Mouse (Mus musculus): ENCODE measurements around the gene Lrig3. TPM values are rescaled to one million over a fixed set of nuclear protein-coding genes. Genes with fewer than 3 reads are reported as not detected.

The Lrig3 gene
- polyA plus RNA-seq, 1 experiment, result 8.0 TPM

DNA sequence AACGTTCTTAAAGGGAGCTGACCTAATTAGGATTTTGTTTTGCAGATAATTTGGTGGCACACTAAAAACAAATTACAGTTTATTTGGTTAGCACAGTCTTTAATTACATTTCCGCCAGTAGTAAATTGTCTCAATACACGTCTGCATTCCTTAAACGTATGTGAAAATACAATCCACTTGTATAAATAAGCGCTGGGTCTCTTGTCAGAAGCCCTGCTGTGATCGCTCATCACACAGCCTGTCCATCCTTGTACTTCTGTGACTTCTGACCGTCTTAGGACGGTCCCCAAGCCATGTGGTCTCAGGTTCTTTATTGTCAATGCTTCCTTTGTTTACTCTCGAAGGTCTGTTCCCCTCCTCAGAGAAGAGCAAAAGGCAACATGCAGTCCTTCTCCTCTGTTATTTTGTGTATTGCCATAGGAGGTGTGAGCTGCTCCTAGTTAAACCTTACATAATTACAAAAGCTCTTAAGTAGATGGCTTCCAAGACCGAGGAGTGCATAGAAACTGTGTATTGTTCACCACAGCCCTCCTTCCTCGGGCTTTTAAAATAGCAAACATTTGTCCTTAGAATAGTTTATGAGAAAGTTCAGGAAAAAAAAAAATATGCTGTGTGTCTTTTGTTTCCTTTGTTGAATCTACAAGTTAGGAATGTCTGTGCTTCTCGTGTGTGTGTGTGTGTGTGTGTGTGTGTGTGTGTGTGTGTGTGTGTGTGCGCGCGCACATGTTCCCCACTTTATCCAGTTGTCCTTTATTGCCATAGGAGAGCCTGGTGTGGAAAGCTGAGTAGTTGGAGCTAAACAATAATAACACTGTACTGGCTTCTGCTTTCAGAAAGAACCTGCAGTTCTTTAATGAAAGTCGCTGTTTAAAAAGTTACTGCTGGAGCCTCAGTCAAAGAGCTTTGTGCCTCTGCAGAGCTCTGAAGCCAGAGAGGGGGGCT lies 2.5 kb downstream of the Lrig3 start:
- Histone ChIP-seq H3ac (ENCODE audit: control insufficient read depth, insufficient read length) (no peak overlapping the region), H3K4me2 (ENCODE audit: low read depth) (peak overlapping the region; percentile 92), H3K27me3 (ENCODE audit: control insufficient read depth, insufficient read depth, insufficient read length) (no peaks in the 10 kb centered on the region), H3K4me3 (peak overlapping the region; percentile 77), H3K36me3 (ENCODE audit: control insufficient read depth, insufficient read depth) (peaks cover 7% of the 10 kb centered on the region), H3K79me2 (ENCODE audit: control insufficient read depth, insufficient read depth) (peaks cover 68% of the 10 kb centered on the region)
- TF ChIP-seq SRF (IDR thresholded peaks at IDR 0.05; ENCODE audit: control insufficient read depth, insufficient read length, low read depth) (no peak), USF1 (IDR thresholded peaks at IDR 0.05; ENCODE audit: low read depth) (no peak), E2F4 (IDR thresholded peaks at IDR 0.05; ENCODE audit: insufficient read depth) (no peak), TCF12 (IDR thresholded peaks at IDR 0.05; ENCODE audit: insufficient read depth, poor library complexity, severe bottlenecking) (no peak), POLR2AphosphoS2 (IDR thresholded peaks at IDR 0.05; ENCODE audit: insufficient read length, low read depth) (no peak), TCF3 (IDR thresholded peaks at IDR 0.05; ENCODE audit: insufficient read length, low read depth) (no peak)

DNA sequence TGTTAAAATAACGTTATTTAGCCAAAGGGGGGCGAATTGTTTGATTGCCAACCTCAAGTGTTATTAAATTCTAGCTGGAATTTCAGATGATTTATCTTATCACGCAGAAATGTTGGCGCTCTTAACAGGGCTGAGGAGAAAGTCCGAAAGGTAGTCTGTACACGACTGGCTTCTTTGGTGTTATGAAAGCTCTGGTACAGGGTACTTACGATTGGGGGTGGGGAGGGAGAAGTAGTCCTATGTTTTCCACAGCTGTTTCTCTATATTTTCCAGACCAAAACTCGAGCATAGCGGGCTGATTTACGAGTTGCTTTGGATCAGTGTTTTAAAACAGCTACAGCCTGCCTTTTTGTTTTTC lies 3.1 kb downstream of the Lrig3 start:
- no peak overlapping the region for H3ac ChIP-seq (ENCODE audit: control insufficient read depth, insufficient read length)
- H3K27me3 ChIP-seq (ENCODE audit: control insufficient read depth, insufficient read depth, insufficient read length), result no peaks in the 10 kb centered on the region
- peak overlapping the region; percentile 77 for H3K4me3 ChIP-seq
- H3K4me2 ChIP-seq (ENCODE audit: low read depth), result peak overlapping the region; percentile 92
- no peak for TF ChIP-seq POLR2AphosphoS2 (IDR thresholded peaks at IDR 0.05; ENCODE audit: insufficient read length, low read depth)
- no peak for TF ChIP-seq MYOG (IDR thresholded peaks at IDR 0.05; ENCODE audit: control insufficient read depth in 1 of 3, insufficient read depth in 1 of 3, insufficient read length in 2 of 3, low read depth in 2 of 3)
- no peak for TF ChIP-seq REST (IDR thresholded peaks at IDR 0.05; ENCODE audit: insufficient read depth, insufficient read length)
- no peak for TF ChIP-seq TCF12 (IDR thresholded peaks at IDR 0.05; ENCODE audit: insufficient read depth, poor library complexity, severe bottlenecking)
- TF ChIP-seq E2F4 (IDR thresholded peaks at IDR 0.05; ENCODE audit: insufficient read depth), result no peak
- TF ChIP-seq CEBPB (IDR thresholded peaks at IDR 0.05; ENCODE audit: insufficient read depth, poor library complexity, severe bottlenecking), result no peak
- TF ChIP-seq MAX (IDR thresholded peaks at IDR 0.05; ENCODE audit: low read depth), result no peak
- no peak for TF ChIP-seq MYOD1 (IDR thresholded peaks at IDR 0.05; ENCODE audit: control insufficient read depth in 1 of 3, insufficient read length in 2 of 3, low read depth in 2 of 3)
- TF ChIP-seq TCF3 (IDR thresholded peaks at IDR 0.05; ENCODE audit: insufficient read length, low read depth), result no peak
- peaks cover 7% of the 10 kb centered on the region for H3K36me3 ChIP-seq (ENCODE audit: control insufficient read depth, insufficient read depth)
- H3K79me2 ChIP-seq (ENCODE audit: control insufficient read depth, insufficient read depth), result peaks cover 71% of the 10 kb centered on the region

DNA sequence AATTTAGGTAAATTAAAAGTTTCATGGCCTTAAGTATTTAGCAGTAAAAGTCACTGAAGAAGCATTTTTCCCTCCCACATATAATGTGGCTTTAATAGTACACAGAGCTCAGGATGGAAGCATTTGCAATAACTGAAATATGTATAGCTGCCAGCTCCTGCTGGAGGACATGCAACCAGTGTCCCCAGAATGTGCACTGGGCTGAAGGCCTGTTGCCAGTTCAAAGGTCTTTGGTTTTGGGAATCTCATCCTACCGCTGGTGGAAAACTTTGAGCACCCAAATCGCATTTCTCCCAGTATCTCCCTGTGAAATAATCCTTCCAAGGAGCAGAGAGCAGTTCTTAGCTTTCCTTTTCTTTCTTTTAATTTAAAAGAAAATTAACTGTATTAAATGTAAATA lies 4.1 kb downstream of the Lrig3 start:
- H3K4me2 ChIP-seq (ENCODE audit: low read depth), result peak overlapping the region; percentile 92
- peaks cover 7% of the 10 kb centered on the region for H3K36me3 ChIP-seq (ENCODE audit: control insufficient read depth, insufficient read depth)
- no peak for TF ChIP-seq MAX (IDR thresholded peaks at IDR 0.05; ENCODE audit: low read depth)
- TF ChIP-seq E2F4 (IDR thresholded peaks at IDR 0.05; ENCODE audit: insufficient read depth), result no peak
- TF ChIP-seq POLR2AphosphoS2 (IDR thresholded peaks at IDR 0.05; ENCODE audit: insufficient read length, low read depth), result no peak
- no peak for TF ChIP-seq SRF (IDR thresholded peaks at IDR 0.05; ENCODE audit: control insufficient read depth, insufficient read length, low read depth)
- no peak for TF ChIP-seq TCF12 (IDR thresholded peaks at IDR 0.05; ENCODE audit: insufficient read depth, poor library complexity, severe bottlenecking)
- TF ChIP-seq USF1 (IDR thresholded peaks at IDR 0.05; ENCODE audit: low read depth), result no peak
- no peak for TF ChIP-seq REST (IDR thresholded peaks at IDR 0.05; ENCODE audit: insufficient read depth, insufficient read length)
- no peak for TF ChIP-seq MYOG (IDR thresholded peaks at IDR 0.05; ENCODE audit: control insufficient read depth in 1 of 3, insufficient read depth in 1 of 3, insufficient read length in 2 of 3, low read depth in 2 of 3)
- TF ChIP-seq TCF3 (IDR thresholded peaks at IDR 0.05; ENCODE audit: insufficient read length, low read depth), result no peak
- no peak for TF ChIP-seq CEBPB (IDR thresholded peaks at IDR 0.05; ENCODE audit: insufficient read depth, poor library complexity, severe bottlenecking)
- no peak for TF ChIP-seq POLR2A (IDR thresholded peaks at IDR 0.05; ENCODE audit: insufficient read length, low read depth)
- TF ChIP-seq MYOD1 (IDR thresholded peaks at IDR 0.05; ENCODE audit: control insufficient read depth in 1 of 3, insufficient read length in 2 of 3, low read depth in 2 of 3), result no peak
- H3K27me3 ChIP-seq (ENCODE audit: control insufficient read depth, insufficient read depth, insufficient read length), result no peaks in the 10 kb centered on the region
- no peak overlapping the region for H3ac ChIP-seq (ENCODE audit: control insufficient read depth, insufficient read length)
- H3K4me3 ChIP-seq, result no peak overlapping the region
- peaks cover 74% of the 10 kb centered on the region for H3K79me2 ChIP-seq (ENCODE audit: control insufficient read depth, insufficient read depth)

DNA sequence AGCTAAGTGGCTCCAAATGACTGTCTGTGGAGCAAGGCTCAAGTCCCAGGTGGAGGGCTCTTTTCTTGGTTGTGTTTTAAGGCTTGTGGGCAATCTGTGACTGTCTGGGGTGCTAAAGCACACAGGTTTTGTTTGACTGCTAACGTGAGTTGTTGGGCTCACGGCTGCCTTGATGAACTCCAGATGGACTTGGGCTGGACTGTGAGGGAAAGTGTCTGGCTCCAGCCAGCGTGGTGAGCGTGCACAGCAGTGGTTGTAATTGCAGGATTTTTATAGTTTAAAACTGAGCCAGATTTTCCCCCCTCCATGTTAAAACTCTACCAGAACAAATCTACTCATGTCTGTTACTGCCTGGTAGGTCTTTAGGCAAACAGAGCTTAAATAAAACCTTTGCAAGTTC lies 4.5 kb downstream of the Lrig3 start:
- TF ChIP-seq POLR2A (IDR thresholded peaks at IDR 0.05; ENCODE audit: insufficient read length, low read depth), result no peak
- no peak for TF ChIP-seq MYOD1 (IDR thresholded peaks at IDR 0.05; ENCODE audit: control insufficient read depth in 1 of 3, insufficient read length in 2 of 3, low read depth in 2 of 3)
- no peak for TF ChIP-seq REST (IDR thresholded peaks at IDR 0.05; ENCODE audit: insufficient read depth, insufficient read length)
- Histone ChIP-seq H3ac (ENCODE audit: control insufficient read depth, insufficient read length) (no peak overlapping the region), H3K79me2 (ENCODE audit: control insufficient read depth, insufficient read depth) (peaks cover 74% of the 10 kb centered on the region), H3K4me2 (ENCODE audit: low read depth) (peak overlapping the region; percentile 92), H3K27me3 (ENCODE audit: control insufficient read depth, insufficient read depth, insufficient read length) (no peaks in the 10 kb centered on the region), H3K4me3 (no peak overlapping the region), H3K36me3 (ENCODE audit: control insufficient read depth, insufficient read depth) (peaks cover 9% of the 10 kb centered on the region)

DNA sequence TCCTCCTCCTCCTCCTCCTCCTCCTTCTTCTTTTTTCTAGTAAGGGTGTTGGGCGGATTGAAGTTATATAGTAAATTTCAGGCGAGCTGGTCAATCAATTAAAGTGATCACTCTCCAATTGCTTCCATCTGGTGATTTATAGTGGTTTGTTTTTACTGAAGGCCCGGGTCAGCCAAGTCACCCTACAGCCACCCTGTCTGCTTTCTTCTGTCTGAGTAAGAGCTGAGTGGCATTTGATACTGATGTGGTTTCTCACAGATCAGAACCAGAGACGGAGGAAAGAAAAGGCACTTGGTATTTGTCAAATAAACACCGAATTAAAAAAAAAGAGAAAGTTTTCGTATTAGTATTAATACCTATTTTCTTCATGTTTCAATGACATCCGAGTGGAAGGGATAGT lies 7.8 kb downstream of the Lrig3 start:
- no peak overlapping the region for H3K4me3 ChIP-seq
- H3K36me3 ChIP-seq (ENCODE audit: control insufficient read depth, insufficient read depth), result peaks cover 18% of the 10 kb centered on the region
- no peak overlapping the region for H3ac ChIP-seq (ENCODE audit: control insufficient read depth, insufficient read length)
- TF ChIP-seq TCF12 (IDR thresholded peaks at IDR 0.05; ENCODE audit: insufficient read depth, poor library complexity, severe bottlenecking), result no peak
- no peak for TF ChIP-seq REST (IDR thresholded peaks at IDR 0.05; ENCODE audit: insufficient read depth, insufficient read length)
- TF ChIP-seq CEBPB (IDR thresholded peaks at IDR 0.05; ENCODE audit: insufficient read depth, poor library complexity, severe bottlenecking), result no peak
- no peak for TF ChIP-seq SRF (IDR thresholded peaks at IDR 0.05; ENCODE audit: control insufficient read depth, insufficient read length, low read depth)
- TF ChIP-seq TCF3 (IDR thresholded peaks at IDR 0.05; ENCODE audit: insufficient read length, low read depth), result no peak
- TF ChIP-seq POLR2A (IDR thresholded peaks at IDR 0.05; ENCODE audit: insufficient read length, low read depth), result no peak
- no peak for TF ChIP-seq MAX (IDR thresholded peaks at IDR 0.05; ENCODE audit: low read depth)
- TF ChIP-seq POLR2AphosphoS2 (IDR thresholded peaks at IDR 0.05; ENCODE audit: insufficient read length, low read depth), result no peak
- TF ChIP-seq USF1 (IDR thresholded peaks at IDR 0.05; ENCODE audit: low read depth), result no peak
- TF ChIP-seq E2F4 (IDR thresholded peaks at IDR 0.05; ENCODE audit: insufficient read depth), result no peak
- H3K4me2 ChIP-seq (ENCODE audit: low read depth), result peak overlapping the region; percentile 72
- peaks cover 62% of the 10 kb centered on the region for H3K79me2 ChIP-seq (ENCODE audit: control insufficient read depth, insufficient read depth)
- no peaks in the 10 kb centered on the region for H3K27me3 ChIP-seq (ENCODE audit: control insufficient read depth, insufficient read depth, insufficient read length)

Measured in myocyte (in vitro differentiated cells).